Mouse (Mus musculus): ENCODE measurements around the gene 1700017D01Rik. TPM values are rescaled to one million over a fixed set of nuclear protein-coding genes. Genes with fewer than 3 reads are reported as not detected.
"Not testable (repeated sequence)": the region's sequence is repeated elsewhere in the genome, so short reads cannot be mapped to it uniquely, and the experiment has no call there.

1700017D01Rik gene
- polyA plus RNA-seq, 1 experiment from 2014 or later, result not detected

- DNase-seq (no peak), ATAC-seq (ENCODE audit: insufficient read depth) (no peak)
- no peaks in the 10 kb centered on the region for H3K4me1 ChIP-seq (ENCODE audit: insufficient read depth)
- WGBS, result 72% methylated on average over 2 of the region's 2 CpGs
- no peaks in the 10 kb centered on the region for H3K36me3 ChIP-seq (ENCODE audit: insufficient read depth)
- no peak overlapping the region for H3K27ac ChIP-seq (ENCODE audit: low read depth)
- TF ChIP-seq CTCF (IDR thresholded peaks at IDR 0.05; ENCODE audit: low read depth), result no peak
- no peaks in the 10 kb centered on the region; the same call in 1 of the 2 replicates for H3K9me3 ChIP-seq (ENCODE audit: low read depth, low read length)
- no peaks in the 10 kb centered on the region for H3K27me3 ChIP-seq (ENCODE audit: insufficient read depth, low read length)
- no peak overlapping the region for H3K4me2 ChIP-seq
- no peak overlapping the region for H3K9ac ChIP-seq
- no peak overlapping the region for H3K4me3 ChIP-seq (ENCODE audit: low read depth, low read length)
Observed at GRCm38 (mm10) chr19:11065202-11065875, 65.3 kb downstream of the 1700017D01Rik start.

GRCm38 (mm10) chr19:11060900-11061299 is 69.8 kb downstream of the 1700017D01Rik start:
- Histone ChIP-seq H3K9me3 (ENCODE audit: low read depth, low read length) (no peaks in the 10 kb centered on the region; the same call in 1 of the 2 replicates), H3K4me3 (ENCODE audit: low read depth, low read length) (no peak overlapping the region), H3K9ac (no peak overlapping the region), H3K4me1 (ENCODE audit: insufficient read depth) (no peaks in the 10 kb centered on the region), H3K4me2 (no peak overlapping the region), H3K27me3 (ENCODE audit: insufficient read depth, low read length) (no peaks in the 10 kb centered on the region), H3K36me3 (ENCODE audit: insufficient read depth) (no peaks in the 10 kb centered on the region), H3K27ac (ENCODE audit: low read depth) (no peak overlapping the region)
- WGBS, result 81% methylated on average over 1 of the region's 1 CpGs
- DNase-seq (no peak), ATAC-seq (ENCODE audit: insufficient read depth) (no peak)
- no peak for TF ChIP-seq CTCF (IDR thresholded peaks at IDR 0.05; ENCODE audit: low read depth)

- no peaks in the 10 kb centered on the region for H3K36me3 ChIP-seq (ENCODE audit: insufficient read depth)
- H3K9me3 ChIP-seq (ENCODE audit: low read depth, low read length), result no peaks in the 10 kb centered on the region
- no peaks in the 10 kb centered on the region for H3K27me3 ChIP-seq (ENCODE audit: insufficient read depth, low read length)
- H3K4me3 ChIP-seq (ENCODE audit: low read depth, low read length), result no peak overlapping the region
- no peak for ATAC-seq (ENCODE audit: insufficient read depth)
- no peak overlapping the region for H3K4me2 ChIP-seq
- H3K27ac ChIP-seq (ENCODE audit: low read depth), result no peak overlapping the region
- H3K4me1 ChIP-seq (ENCODE audit: insufficient read depth), result no peaks in the 10 kb centered on the region
- TF ChIP-seq CTCF (IDR thresholded peaks at IDR 0.05; ENCODE audit: low read depth), result no peak
- no peak overlapping the region for H3K9ac ChIP-seq
- no peak for DNase-seq
Observed at GRCm38 (mm10) chr19:11059967-11060366, 70.7 kb downstream of the 1700017D01Rik start.

GRCm38 (mm10) chr19:11055700-11056099 is 75.0 kb downstream of the 1700017D01Rik start:
- not testable (repeated sequence) for H3K27ac ChIP-seq (ENCODE audit: low read depth)

GRCm38 (mm10) chr19:11053277-11053676 is 77.4 kb downstream of the 1700017D01Rik start:
- no peaks in the 10 kb centered on the region for H3K36me3 ChIP-seq (ENCODE audit: insufficient read depth)
- H3K4me3 ChIP-seq (ENCODE audit: low read depth, low read length), result no peak overlapping the region
- no peak for ATAC-seq (ENCODE audit: insufficient read depth)
- no peaks in the 10 kb centered on the region for H3K4me1 ChIP-seq (ENCODE audit: insufficient read depth)
- H3K4me2 ChIP-seq, result no peak overlapping the region
- no peak for DNase-seq
- no peak overlapping the region for H3K9ac ChIP-seq
- H3K27ac ChIP-seq (ENCODE audit: low read depth), result no peak overlapping the region
- no peaks in the 10 kb centered on the region for H3K9me3 ChIP-seq (ENCODE audit: low read depth, low read length)
- no peak for TF ChIP-seq CTCF (IDR thresholded peaks at IDR 0.05; ENCODE audit: low read depth)
- no peaks in the 10 kb centered on the region for H3K27me3 ChIP-seq (ENCODE audit: insufficient read depth, low read length)
- WGBS, result 66% methylated on average over 3 of the region's 3 CpGs

More at GRCm38 (mm10) chr19:11055700-11056099, 75.0 kb downstream of the 1700017D01Rik start:
- DNase-seq; H3K4me1 ChIP-seq (ENCODE audit: insufficient read depth); ATAC-seq (ENCODE audit: insufficient read depth); H3K4me3 ChIP-seq (ENCODE audit: low read depth, low read length); H3K4me2 ChIP-seq; H3K9ac ChIP-seq; H3K27me3 ChIP-seq (ENCODE audit: insufficient read depth, low read length); H3K36me3 ChIP-seq (ENCODE audit: insufficient read depth); H3K9me3 ChIP-seq (ENCODE audit: low read depth, low read length): not testable (repeated sequence)
- 89% methylated on average over 1 of the region's 1 CpGs for WGBS

- no peak overlapping the region for H3K4me3 ChIP-seq (ENCODE audit: low read depth, low read length)
- DNase-seq, result no peak
- no peaks in the 10 kb centered on the region for H3K4me1 ChIP-seq (ENCODE audit: insufficient read depth)
- TF ChIP-seq CTCF (IDR thresholded peaks at IDR 0.05; ENCODE audit: low read depth), result no peak
- no peaks in the 10 kb centered on the region for H3K27me3 ChIP-seq (ENCODE audit: insufficient read depth, low read length)
- no peak overlapping the region for H3K4me2 ChIP-seq
- H3K36me3 ChIP-seq (ENCODE audit: insufficient read depth), result no peaks in the 10 kb centered on the region
- no peak for ATAC-seq (ENCODE audit: insufficient read depth)
- H3K9me3 ChIP-seq (ENCODE audit: low read depth, low read length), result no peaks in the 10 kb centered on the region
- H3K27ac ChIP-seq (ENCODE audit: low read depth), result no peak overlapping the region
- 62% methylated on average over 5 of the region's 5 CpGs for WGBS
- no peak overlapping the region for H3K9ac ChIP-seq
Observed at GRCm38 (mm10) chr19:11052877-11053276, 77.8 kb downstream of the 1700017D01Rik start.

- no peak overlapping the region for H3K4me3 ChIP-seq (ENCODE audit: low read depth, low read length)
- DNase-seq (no peak), ATAC-seq (ENCODE audit: insufficient read depth) (no peak)
- no peaks in the 10 kb centered on the region for H3K27me3 ChIP-seq (ENCODE audit: insufficient read depth, low read length)
- no peaks in the 10 kb centered on the region for H3K4me1 ChIP-seq (ENCODE audit: insufficient read depth)
- WGBS, result 58% methylated on average over 2 of the region's 2 CpGs
- no peak overlapping the region for H3K9ac ChIP-seq
- no peak overlapping the region for H3K4me2 ChIP-seq
- H3K9me3 ChIP-seq (ENCODE audit: low read depth, low read length), result no peaks in the 10 kb centered on the region
- H3K36me3 ChIP-seq (ENCODE audit: insufficient read depth), result no peaks in the 10 kb centered on the region
- no peak for TF ChIP-seq CTCF (IDR thresholded peaks at IDR 0.05; ENCODE audit: low read depth)
- no peak overlapping the region for H3K27ac ChIP-seq (ENCODE audit: low read depth)
Observed at GRCm38 (mm10) chr19:11050286-11050685, 80.4 kb downstream of the 1700017D01Rik start.

All from lung, embryonic 14.5 days (tissue).